Mouse (Mus musculus) bone marrow macrophage, adult 2 months (primary cell): ENCODE data around the gene Zfp541. TPM values are rescaled to one million over a fixed set of nuclear protein-coding genes. Genes with fewer than 3 reads are reported as not detected.
A peak's percentile ranks its signal among the peaks of the same experiment; 100 is the strongest.

Source experiments
- H3K27ac ChIP-seq: 2 replicates; pipeline ENCODE4 v1.5.1; 2012; ENCODE audit warnings: low read depth, low read length; ENCODE audit not compliant: insufficient read depth
- H3K4me1 ChIP-seq: 2 replicates; pipeline ENCODE4 v1.6.1; 2012; ENCODE audit warnings: low read length; ENCODE audit not compliant: control insufficient read depth, insufficient read depth
- H3K4me3 ChIP-seq: 2 replicates; pipeline ENCODE4 v1.5.1; 2012; ENCODE audit warnings: mild to moderate bottlenecking, low read length, moderate library complexity; ENCODE audit not compliant: insufficient read depth
- CTCF ChIP-seq: IDR thresholded peaks from 2 replicates; pipeline ENCODE4 v1.5.1; 2012; ENCODE audit warnings: low read depth, mild to moderate bottlenecking, low read length, moderate library complexity
- POLR2A ChIP-seq: IDR thresholded peaks from 2 replicates; pipeline ENCODE4 v1.6.1; 2012; ENCODE audit warnings: mild to moderate bottlenecking, low read depth, low read length, borderline replicate concordance
- polyA plus RNA-seq: library from polyadenylated mRNA; stranded (reverse); fragments of >200 nt; gene quantifications from 2 replicates; pipeline ENCODE4 v1.2.4, GENCODE M21; 2012; ENCODE audit not compliant: missing spikeins, insufficient read depth, insufficient read length

The Zfp541 gene
- polyA plus RNA-seq, 1 experiment, result 0.48 TPM

DNA sequence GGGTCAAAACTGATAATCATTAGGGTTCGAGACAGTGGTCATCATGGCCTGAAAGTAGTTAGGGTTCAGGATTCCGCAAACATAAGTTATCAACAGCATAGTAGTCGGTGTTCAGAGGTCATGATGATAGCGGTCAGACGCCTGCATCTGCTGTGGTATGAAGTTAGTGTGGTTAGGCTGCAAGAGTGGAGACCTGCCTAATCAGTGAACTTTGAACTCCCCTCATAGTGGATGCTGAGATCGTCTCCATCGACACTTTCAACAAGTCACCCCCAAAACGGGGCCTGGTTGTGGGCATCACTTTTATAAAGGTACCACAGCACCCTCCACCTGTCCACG is 58.6 kb downstream of the Zfp541 start:
- Histone ChIP-seq H3K27ac (no peak overlapping the region), H3K4me3 (peak overlapping the region; percentile 77), H3K4me1 (peaks cover 13% of the 10 kb centered on the region; the same call in 1 of the 2 replicates)
- TF ChIP-seq CTCF, result no peak
- no peak for TF ChIP-seq POLR2A

- Histone ChIP-seq H3K4me3 (no peak overlapping the region), H3K27ac (no peak overlapping the region), H3K4me1 (0 out of 2 replicates have a peak, but pooled peaks cover 2% of the 10 kb centered on the region)
- TF ChIP-seq POLR2A, result no peak
- TF ChIP-seq CTCF, result no peak
Observed at GRCm38 (mm10) chr7:16125829-16126228, 64.2 kb downstream of the Zfp541 start.

DNA sequence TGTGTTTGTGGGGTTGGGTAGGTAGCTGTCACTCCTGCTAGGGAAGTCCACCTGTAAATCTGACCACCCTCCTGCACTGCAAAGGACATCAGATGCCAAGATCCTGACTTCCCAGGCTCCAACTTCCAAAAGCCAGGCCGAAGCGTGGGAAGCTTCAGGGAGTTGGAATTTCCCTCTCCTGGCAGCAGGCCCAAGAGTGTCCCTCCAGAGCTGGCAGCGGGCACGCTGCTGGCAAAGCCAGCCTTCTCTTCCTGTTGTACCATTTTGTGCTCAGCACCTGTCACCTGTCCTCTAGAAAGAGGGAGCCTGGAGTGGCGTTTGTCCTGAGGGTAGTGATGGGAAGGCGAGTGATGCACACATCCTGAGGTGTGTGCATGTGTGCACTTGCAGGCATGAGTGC is 66.7 kb downstream of the Zfp541 start:
- TF ChIP-seq CTCF (no peak), POLR2A (no peak)

GRCm38 (mm10) chr7:16128899-16129298 is 67.3 kb downstream of the Zfp541 start:
- H3K27ac ChIP-seq, result no peak overlapping the region
- TF ChIP-seq POLR2A, result no peak
- no peak for TF ChIP-seq CTCF
- H3K4me3 ChIP-seq, result no peak overlapping the region
- peaks cover 4% of the 10 kb centered on the region; the same call in 1 of the 2 replicates for H3K4me1 ChIP-seq

More for the DNA sequence above, 66.7 kb downstream of the Zfp541 start:
- Histone ChIP-seq H3K4me1 (peaks cover 4% of the 10 kb centered on the region; the same call in 1 of the 2 replicates), H3K27ac (no peak overlapping the region), H3K4me3 (no peak overlapping the region)

GRCm38 (mm10) chr7:16129421-16129845 is 67.8 kb downstream of the Zfp541 start, which contains the start of gene Slc8a2:
Gene Slc8a2 (plus strand): TSS chr7:16129826.
- Histone ChIP-seq H3K4me3 (no peak within 1 kb of the TSS), H3K27ac (no peak within 1 kb of the TSS), H3K4me1 (peaks cover 4% of the 10 kb centered on the region; the same call in 1 of the 2 replicates)
- TF ChIP-seq POLR2A, result no peak
- TF ChIP-seq CTCF, result no peak

DNA sequence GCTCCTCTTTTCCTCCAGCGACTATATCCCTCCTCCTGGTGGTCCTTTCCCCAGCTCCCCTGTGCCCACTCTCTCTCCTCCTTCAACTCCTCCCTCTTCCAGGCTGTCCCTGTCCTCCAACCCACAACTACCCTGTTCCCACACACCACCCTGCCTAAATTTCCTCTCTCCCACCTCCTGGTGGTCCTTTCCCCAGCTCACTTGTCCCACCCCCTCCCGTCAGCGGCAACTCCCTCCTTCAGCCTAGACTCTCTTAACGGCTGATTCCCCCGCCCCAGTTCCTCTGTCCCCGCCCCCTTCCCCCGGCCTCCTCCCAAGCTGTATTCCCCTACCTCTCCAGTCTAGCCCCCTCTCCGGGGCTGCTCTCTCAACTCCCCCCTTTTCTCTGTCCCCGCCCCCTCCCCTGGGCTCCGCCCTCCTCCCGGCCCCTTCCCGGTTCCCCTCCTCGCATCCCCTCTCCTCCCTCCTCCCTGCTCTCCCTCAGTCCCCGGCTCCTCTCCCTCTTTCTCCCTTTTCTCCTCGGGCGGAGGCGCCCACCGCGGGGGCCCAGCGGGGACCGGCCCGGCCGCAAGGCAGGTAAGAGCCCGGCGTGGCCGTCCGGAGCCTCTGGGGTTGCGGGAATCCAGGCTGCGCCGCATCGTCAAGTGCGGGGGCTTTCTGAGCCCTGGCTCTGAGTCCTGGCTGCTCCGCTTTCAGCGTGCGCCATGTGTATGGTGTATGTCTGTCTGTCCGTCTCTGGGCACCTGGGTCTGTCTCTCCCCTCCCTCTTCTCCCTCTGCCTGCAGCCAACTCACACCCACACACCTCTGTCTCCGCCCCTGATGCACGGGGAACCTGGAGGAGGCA is 68.5 kb downstream of the Zfp541 start:
- H3K4me1 ChIP-seq, result peaks cover 4% of the 10 kb centered on the region; the same call in 1 of the 2 replicates
- TF ChIP-seq CTCF, result no peak
- TF ChIP-seq POLR2A, result no peak
- H3K4me3 ChIP-seq, result no peak overlapping the region
- H3K27ac ChIP-seq, result no peak overlapping the region

GRCm38 (mm10) chr7:16130956-16131634 is 69.5 kb downstream of the Zfp541 start:
- Histone ChIP-seq H3K4me3 (no peak overlapping the region), H3K27ac (no peak overlapping the region), H3K4me1 (peaks cover 4% of the 10 kb centered on the region; the same call in 1 of the 2 replicates)
- TF ChIP-seq POLR2A (no peak), CTCF (no peak)

DNA sequence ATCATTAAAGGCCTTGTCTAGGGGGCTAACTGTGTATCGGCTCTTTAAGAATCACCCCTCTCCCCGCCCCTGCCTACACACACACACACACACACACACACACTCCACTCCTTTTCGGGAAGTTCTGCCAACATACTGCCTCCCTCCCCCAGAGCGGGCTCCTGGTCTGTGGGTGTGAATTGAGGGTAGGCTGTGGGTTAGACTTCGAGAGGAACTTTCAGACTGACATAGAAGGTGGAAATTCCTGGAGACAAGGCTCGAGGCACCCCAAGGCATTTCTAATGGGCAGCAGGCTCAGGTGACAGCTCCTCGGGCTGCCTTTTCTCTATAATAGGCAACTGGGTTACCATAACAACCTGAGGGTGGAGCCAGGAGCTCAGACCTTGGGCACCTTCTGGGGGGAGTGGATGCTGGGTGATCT is 70.6 kb downstream of the Zfp541 start:
- no peak overlapping the region for H3K4me3 ChIP-seq
- no peak overlapping the region for H3K27ac ChIP-seq
- TF ChIP-seq CTCF (no peak), POLR2A (no peak)
- peaks cover 4% of the 10 kb centered on the region; the same call in 1 of the 2 replicates for H3K4me1 ChIP-seq

DNA sequence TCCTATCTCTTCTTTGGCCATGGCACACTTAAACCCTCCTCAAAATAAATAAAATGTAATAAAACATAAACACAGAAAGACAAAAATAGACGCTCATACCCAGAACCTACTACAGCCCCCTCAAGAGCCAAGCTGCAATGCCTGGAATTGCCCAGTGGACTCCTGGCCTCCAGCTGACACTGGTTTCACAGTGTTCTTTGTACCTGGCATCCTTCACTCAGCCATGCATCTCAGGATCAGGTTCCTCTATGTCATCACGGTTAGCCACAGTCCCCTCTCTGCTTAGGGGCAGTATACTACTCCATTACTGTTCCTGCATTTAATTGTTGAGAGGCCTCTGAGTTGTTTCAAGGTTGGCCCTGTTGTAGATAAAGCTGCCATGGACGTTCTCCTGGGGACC is 71.3 kb downstream of the Zfp541 start:
- Histone ChIP-seq H3K27ac (no peak overlapping the region), H3K4me1 (peaks cover 4% of the 10 kb centered on the region; the same call in 1 of the 2 replicates), H3K4me3 (no peak overlapping the region)
- TF ChIP-seq POLR2A, result no peak
- no peak for TF ChIP-seq CTCF
